Mouse (Mus musculus): ENCODE measurements around the gene Schip1. TPM values are rescaled to one million over a fixed set of nuclear protein-coding genes. Genes with fewer than 3 reads are reported as not detected.
A peak's percentile ranks its signal among the peaks of the same experiment; 100 is the strongest.

Schip1 gene
- 27.2 and 33.2 TPM in 2 replicates for polyA plus RNA-seq (2015; fragmentation: Nextera tagmentation; extraction: Ambion mirVana)

DNA sequence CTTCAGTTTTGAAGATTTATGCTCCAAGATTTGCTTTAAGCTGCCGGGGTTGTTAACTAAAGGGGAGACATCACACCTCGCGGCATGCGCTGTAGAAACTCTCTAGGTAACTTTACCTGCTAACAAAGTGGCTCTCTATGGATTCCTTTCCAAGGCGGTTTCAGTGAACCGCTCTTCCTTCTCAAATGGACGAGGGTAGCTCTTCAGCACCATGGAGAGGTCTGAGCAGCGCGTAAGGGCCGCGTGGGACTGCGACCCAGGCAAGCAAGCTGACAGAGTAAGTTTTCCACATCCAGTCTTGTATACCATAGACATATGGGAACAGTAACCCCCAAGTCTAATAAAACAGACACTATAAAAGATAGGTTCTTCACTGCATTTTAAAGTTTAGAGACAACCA, at the start of gene Schip1:
Gene Schip1 (plus strand): TSS at position 72 of the 400 bp plus-strand sequence.
- 24% methylated on average over 12 of the region's 12 CpGs for WGBS
- Histone ChIP-seq H3K4me1 (ENCODE audit: control insufficient read depth, insufficient read depth, low read length) (no peaks in the 10 kb centered on the region), H3K36me3 (ENCODE audit: control insufficient read depth, insufficient read depth, low read length) (no peaks in the 10 kb centered on the region), H3K4me2 (ENCODE audit: low read depth, low read length) (no peak within 1 kb of the TSS), H3K27me3 (ENCODE audit: control insufficient read depth, insufficient read depth, low read length) (no peaks in the 10 kb centered on the region), H3K4me3 (replicated peaks; ENCODE audit: low read length) (no peak within 1 kb of the TSS), H3K9ac (ENCODE audit: low read length) (no peak within 1 kb of the TSS), H3K9me3 (replicated peaks; ENCODE audit: control insufficient read depth, low read length) (no peaks in the 10 kb centered on the region), H3K27ac (ENCODE audit: low read length) (no peak within 1 kb of the TSS)
- no peak for ATAC-seq (ENCODE audit: insufficient read depth, low FRiP score)

DNA sequence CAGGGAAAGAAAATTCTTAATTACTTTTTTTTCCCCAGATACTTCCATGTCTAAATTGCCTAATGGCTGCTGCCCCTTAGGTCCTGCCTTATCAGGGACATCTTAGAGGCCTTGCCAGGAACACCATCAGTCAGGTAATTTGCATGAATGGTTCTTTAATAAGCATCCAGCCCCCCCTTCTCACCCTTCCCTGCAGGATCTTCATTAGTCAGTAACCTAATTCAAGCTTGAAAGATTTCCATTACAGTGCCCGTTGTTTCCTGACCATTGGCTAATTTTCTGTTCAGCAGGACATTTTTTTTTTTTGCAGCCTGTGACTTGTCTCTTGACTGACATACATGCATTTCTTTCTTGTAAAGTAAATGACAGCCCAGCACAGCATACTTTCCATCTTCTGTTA, 48.8 kb upstream of the Schip1 start:
- H3K9ac ChIP-seq (ENCODE audit: low read length) = no peak overlapping the region
- no peak for ATAC-seq (ENCODE audit: insufficient read depth, low FRiP score)
- H3K4me2 ChIP-seq (ENCODE audit: low read depth, low read length) = no peak overlapping the region
- H3K9me3 ChIP-seq (replicated peaks; ENCODE audit: control insufficient read depth, low read length) = no peaks in the 10 kb centered on the region
- H3K4me3 ChIP-seq (replicated peaks; ENCODE audit: low read length) = no peak overlapping the region
- H3K36me3 ChIP-seq (ENCODE audit: control insufficient read depth, insufficient read depth, low read length) = no peaks in the 10 kb centered on the region
- H3K27me3 ChIP-seq (ENCODE audit: control insufficient read depth, insufficient read depth, low read length) = no peaks in the 10 kb centered on the region
- H3K4me1 ChIP-seq (ENCODE audit: control insufficient read depth, insufficient read depth, low read length) = no peaks in the 10 kb centered on the region
- WGBS = 64% methylated on average over 1 of the region's 1 CpGs
- no peak overlapping the region for H3K27ac ChIP-seq (ENCODE audit: low read length)

DNA sequence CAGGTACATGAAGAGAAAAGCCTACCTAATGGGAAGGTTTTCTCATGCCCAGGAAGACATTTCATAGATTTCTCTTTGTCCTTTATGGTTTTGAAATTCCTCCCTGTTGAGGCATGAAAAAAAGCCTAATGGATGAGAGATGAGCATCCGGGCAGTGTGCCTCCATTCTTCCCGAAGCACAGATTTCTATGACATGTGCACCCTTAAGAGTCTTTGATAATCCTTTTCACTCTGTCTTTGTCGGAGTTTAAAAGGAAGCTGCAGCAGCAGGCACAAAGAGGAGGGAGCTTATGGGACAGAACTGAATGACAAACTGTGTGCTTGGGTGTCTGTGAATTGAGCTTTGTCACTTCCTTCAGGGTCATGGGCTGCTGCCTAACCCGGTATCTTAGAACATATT, 45.2 kb upstream of the Schip1 start:
- ATAC-seq (ENCODE audit: insufficient read depth, low FRiP score) = no peak
- 55% methylated on average over 4 of the region's 4 CpGs for WGBS
- no peak overlapping the region for H3K9ac ChIP-seq (ENCODE audit: low read length)

DNA sequence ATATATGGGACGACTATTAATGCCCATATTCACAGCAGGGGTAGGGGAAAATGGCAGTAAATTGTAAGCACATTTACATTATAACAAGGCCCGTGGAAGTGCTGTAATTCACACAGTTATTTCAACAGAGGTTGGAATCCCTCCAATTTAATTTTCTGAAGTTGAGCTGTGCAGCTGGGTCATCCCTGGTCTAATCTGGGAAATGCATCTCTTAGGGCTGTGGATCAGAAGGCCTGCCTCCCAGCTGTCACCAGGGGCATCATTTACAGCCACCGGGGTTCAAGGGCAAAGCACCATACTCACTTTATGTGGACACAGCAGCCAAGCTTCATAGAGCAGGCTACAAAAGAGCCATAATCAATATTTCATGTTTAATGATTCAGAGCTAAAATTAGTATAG, 28.5 kb upstream of the Schip1 start:
- no peaks in the 10 kb centered on the region for H3K9me3 ChIP-seq (replicated peaks; ENCODE audit: control insufficient read depth, low read length)
- 53% methylated on average over 3 of the region's 3 CpGs for WGBS
- no peaks in the 10 kb centered on the region for H3K27me3 ChIP-seq (ENCODE audit: control insufficient read depth, insufficient read depth, low read length)
- no peak overlapping the region for H3K4me3 ChIP-seq (replicated peaks; ENCODE audit: low read length)
- no peaks in the 10 kb centered on the region for H3K36me3 ChIP-seq (ENCODE audit: control insufficient read depth, insufficient read depth, low read length)
- ATAC-seq (ENCODE audit: insufficient read depth, low FRiP score) = no peak
- no peak overlapping the region for H3K27ac ChIP-seq (ENCODE audit: low read length)
- no peaks in the 10 kb centered on the region for H3K4me1 ChIP-seq (ENCODE audit: control insufficient read depth, insufficient read depth, low read length)
- no peak overlapping the region for H3K9ac ChIP-seq (ENCODE audit: low read length)
- H3K4me2 ChIP-seq (ENCODE audit: low read depth, low read length) = no peak overlapping the region

More for the DNA sequence above, 45.2 kb upstream of the Schip1 start:
- H3K27ac ChIP-seq (ENCODE audit: low read length) = no peak overlapping the region
- no peaks in the 10 kb centered on the region for H3K36me3 ChIP-seq (ENCODE audit: control insufficient read depth, insufficient read depth, low read length)
- no peaks in the 10 kb centered on the region for H3K4me1 ChIP-seq (ENCODE audit: control insufficient read depth, insufficient read depth, low read length)
- no peaks in the 10 kb centered on the region for H3K9me3 ChIP-seq (replicated peaks; ENCODE audit: control insufficient read depth, low read length)
- H3K4me2 ChIP-seq (ENCODE audit: low read depth, low read length) = no peak overlapping the region
- H3K27me3 ChIP-seq (ENCODE audit: control insufficient read depth, insufficient read depth, low read length) = no peaks in the 10 kb centered on the region
- H3K4me3 ChIP-seq (replicated peaks; ENCODE audit: low read length) = no peak overlapping the region

DNA sequence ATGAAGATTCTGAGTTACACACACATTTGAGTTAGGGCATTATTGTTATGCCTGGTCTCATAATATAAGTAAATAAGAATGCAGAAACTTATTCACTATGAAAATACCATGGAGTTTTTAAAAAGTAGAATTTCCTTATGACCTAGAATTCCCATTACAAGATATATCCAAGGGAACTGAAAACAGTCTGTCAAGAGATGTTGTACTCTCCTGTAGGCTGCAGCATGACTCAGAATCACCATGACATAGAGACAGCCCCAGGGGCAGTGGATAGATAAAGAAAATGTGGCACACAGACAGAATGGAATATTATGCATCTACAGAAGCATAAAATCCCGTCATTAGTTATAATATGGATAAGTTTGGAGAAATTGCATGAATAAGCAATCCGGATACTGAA, 21.7 kb upstream of the Schip1 start:
- H3K9ac ChIP-seq (ENCODE audit: low read length) = no peak overlapping the region
- ATAC-seq (ENCODE audit: insufficient read depth, low FRiP score) = no peak
- H3K4me2 ChIP-seq (ENCODE audit: low read depth, low read length) = no peak overlapping the region
- H3K4me3 ChIP-seq (replicated peaks; ENCODE audit: low read length) = no peak overlapping the region
- no peaks in the 10 kb centered on the region for H3K27me3 ChIP-seq (ENCODE audit: control insufficient read depth, insufficient read depth, low read length)
- no peaks in the 10 kb centered on the region for H3K4me1 ChIP-seq (ENCODE audit: control insufficient read depth, insufficient read depth, low read length)
- 84% methylated on average over 2 of the region's 2 CpGs for WGBS
- no peaks in the 10 kb centered on the region for H3K9me3 ChIP-seq (replicated peaks; ENCODE audit: control insufficient read depth, low read length)
- H3K27ac ChIP-seq (ENCODE audit: low read length) = no peak overlapping the region
- no peaks in the 10 kb centered on the region for H3K36me3 ChIP-seq (ENCODE audit: control insufficient read depth, insufficient read depth, low read length)

DNA sequence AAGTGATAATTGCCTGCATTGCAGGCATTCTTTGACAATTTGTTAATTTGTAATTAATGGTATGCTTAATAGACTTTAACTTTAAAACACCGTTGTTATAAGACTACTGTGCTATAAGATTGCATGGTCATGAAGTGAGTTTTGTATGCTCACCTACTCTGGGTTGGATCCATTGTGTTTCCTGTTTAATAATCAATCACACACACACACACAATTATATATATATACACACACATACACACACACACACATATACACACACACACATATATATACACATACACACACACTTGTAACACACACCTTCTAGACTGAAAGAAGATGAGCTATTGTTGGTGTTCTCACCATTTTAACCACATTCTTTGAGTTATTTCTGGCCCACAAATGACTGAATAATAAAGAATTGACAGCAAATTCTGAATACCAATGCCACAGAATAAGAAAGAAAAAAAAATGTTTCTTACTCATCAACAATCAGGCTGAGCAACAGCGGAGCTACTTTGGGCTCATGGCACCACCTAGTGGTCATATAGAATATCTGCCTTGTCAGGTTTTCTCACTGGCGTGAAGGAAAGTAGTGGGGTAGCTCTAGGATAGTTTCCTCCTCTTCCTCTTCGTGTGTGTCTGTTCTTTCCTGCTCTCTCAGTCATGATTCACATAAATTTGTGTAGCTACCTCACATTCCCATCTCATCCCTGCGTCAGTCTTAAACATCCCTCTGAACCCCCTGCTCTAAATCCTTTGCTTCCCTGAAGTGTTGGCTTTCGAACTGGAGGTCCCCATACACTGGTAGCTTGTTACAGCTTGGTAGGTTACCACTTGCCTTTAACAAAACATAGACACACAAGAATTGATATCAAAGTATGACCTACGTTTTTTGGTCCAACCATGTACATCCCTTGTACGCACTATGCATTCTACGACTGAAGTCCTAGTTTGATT, 18.9 kb upstream of the Schip1 start:
- no peak overlapping the region for H3K4me3 ChIP-seq (replicated peaks; ENCODE audit: low read length)
- no peaks in the 10 kb centered on the region for H3K36me3 ChIP-seq (ENCODE audit: control insufficient read depth, insufficient read depth, low read length)
- H3K27ac ChIP-seq (ENCODE audit: low read length) = no peak overlapping the region
- no peaks in the 10 kb centered on the region for H3K9me3 ChIP-seq (replicated peaks; ENCODE audit: control insufficient read depth, low read length)
- no peaks in the 10 kb centered on the region for H3K27me3 ChIP-seq (ENCODE audit: control insufficient read depth, insufficient read depth, low read length)
- ATAC-seq (ENCODE audit: insufficient read depth, low FRiP score) = no peak
- no peaks in the 10 kb centered on the region for H3K4me1 ChIP-seq (ENCODE audit: control insufficient read depth, insufficient read depth, low read length)
- H3K4me2 ChIP-seq (ENCODE audit: low read depth, low read length) = no peak overlapping the region
- 49% methylated on average over 9 of the region's 9 CpGs for WGBS
- no peak overlapping the region for H3K9ac ChIP-seq (ENCODE audit: low read length)

DNA sequence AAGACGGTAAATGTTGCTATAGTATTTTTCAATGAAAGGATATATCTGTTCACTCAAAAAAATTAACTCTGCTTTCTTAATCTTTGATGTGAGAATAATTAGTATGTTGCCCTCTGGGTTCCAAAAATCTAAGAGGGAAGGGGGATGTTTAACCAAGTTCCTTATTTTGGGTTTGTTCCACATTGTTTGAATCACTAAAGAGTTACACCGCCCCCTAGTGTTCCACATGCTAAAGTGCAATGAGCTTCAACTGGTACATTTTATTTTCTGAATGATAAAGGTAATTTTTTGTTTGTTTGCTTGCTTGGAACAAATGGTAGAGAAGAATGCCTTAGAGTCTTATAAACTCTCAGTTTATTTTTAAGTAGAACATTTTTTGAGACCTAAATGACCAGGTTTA, 11.1 kb upstream of the Schip1 start:
- WGBS = 48% methylated on average over 2 of the region's 2 CpGs

DNA sequence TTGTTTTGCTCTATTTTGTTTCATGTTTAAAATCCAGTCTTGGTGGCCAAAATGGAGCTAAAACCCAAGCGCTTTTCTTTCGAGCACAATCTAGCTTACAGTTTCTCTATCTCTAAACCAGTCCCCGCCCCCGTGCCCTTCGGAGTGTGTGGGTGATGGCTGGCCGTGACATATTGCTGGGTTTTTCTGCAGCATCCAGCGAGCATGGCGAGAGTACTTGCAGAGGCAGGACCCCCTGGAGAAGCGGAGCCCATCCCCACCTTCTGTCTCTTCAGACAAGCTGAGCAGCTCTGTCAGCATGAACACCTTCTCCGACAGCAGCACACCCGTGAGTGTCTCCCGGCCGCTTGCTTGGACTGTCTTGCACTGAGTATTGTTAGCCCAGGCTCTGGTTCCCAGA, 9.5 kb upstream of the Schip1 start:
- no peak overlapping the region for H3K27ac ChIP-seq (ENCODE audit: low read length)
- no peak overlapping the region for H3K4me2 ChIP-seq (ENCODE audit: low read depth, low read length)
- no peaks in the 10 kb centered on the region for H3K36me3 ChIP-seq (ENCODE audit: control insufficient read depth, insufficient read depth, low read length)
- ATAC-seq (ENCODE audit: insufficient read depth, low FRiP score) = no peak
- no peaks in the 10 kb centered on the region for H3K27me3 ChIP-seq (ENCODE audit: control insufficient read depth, insufficient read depth, low read length)
- no peak overlapping the region; the same call in 1 of the 2 replicates for H3K9ac ChIP-seq (ENCODE audit: low read length)
- H3K4me3 ChIP-seq (replicated peaks; ENCODE audit: low read length) = no peak overlapping the region
- WGBS = 53% methylated on average over 13 of the region's 13 CpGs
- no peaks in the 10 kb centered on the region for H3K9me3 ChIP-seq (replicated peaks; ENCODE audit: control insufficient read depth, low read length)
- no peaks in the 10 kb centered on the region for H3K4me1 ChIP-seq (ENCODE audit: control insufficient read depth, insufficient read depth, low read length)

More for the DNA sequence above, 11.1 kb upstream of the Schip1 start:
- Histone ChIP-seq H3K4me2 (ENCODE audit: low read depth, low read length) (no peak overlapping the region), H3K27ac (ENCODE audit: low read length) (no peak overlapping the region), H3K4me3 (replicated peaks; ENCODE audit: low read length) (no peak overlapping the region), H3K27me3 (ENCODE audit: control insufficient read depth, insufficient read depth, low read length) (no peaks in the 10 kb centered on the region), H3K9ac (ENCODE audit: low read length) (no peak overlapping the region), H3K4me1 (ENCODE audit: control insufficient read depth, insufficient read depth, low read length) (no peaks in the 10 kb centered on the region), H3K9me3 (replicated peaks; ENCODE audit: control insufficient read depth, low read length) (no peaks in the 10 kb centered on the region), H3K36me3 (ENCODE audit: control insufficient read depth, insufficient read depth, low read length) (no peaks in the 10 kb centered on the region)
- no peak for ATAC-seq (ENCODE audit: insufficient read depth, low FRiP score)

DNA sequence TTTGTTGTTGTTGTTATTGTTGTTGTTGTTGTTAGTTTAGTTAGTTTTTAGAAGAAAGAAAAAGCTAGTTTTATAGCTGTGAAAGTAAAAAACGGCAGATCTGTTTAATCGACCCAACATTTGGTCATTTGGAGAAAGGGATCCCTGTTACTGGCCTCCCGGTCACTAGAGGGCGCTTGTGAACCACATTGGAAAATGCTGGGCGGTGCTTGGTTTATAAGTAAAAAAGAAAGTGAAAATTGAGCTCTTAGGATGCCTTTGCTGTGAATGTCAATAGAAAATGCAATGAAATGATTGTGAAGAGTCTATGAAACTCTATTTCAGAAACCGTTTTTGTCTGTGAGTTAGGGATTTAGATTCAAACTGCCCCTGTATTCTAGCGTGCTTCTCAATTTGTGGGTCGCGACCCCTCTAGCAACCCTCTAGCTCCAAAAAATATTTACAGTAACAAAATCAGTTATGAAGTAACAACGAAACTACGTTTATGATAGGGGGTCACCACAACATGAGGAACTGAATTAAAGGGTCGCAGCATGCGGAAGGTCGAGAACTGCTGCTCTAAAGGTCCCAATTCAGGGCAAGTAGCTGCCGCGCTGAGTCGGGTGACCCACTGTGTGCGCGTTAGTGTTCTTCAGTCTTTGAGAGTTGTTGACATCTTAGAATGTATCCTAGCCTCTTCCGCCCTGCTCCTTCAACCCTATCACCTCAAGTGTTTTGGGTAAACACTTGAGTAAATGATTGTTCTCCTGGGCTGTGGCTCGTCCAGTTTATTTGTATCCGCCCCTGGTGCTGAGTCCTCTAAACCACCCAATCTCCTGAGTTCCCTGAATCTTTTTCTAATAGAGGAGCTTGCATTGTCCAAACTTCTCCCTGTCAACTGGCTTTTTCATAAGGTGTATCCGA, 8.0 kb upstream of the Schip1 start:
- H3K4me2 ChIP-seq (ENCODE audit: low read depth, low read length) = peak overlapping the region; percentile 44
- no peak for ATAC-seq (ENCODE audit: insufficient read depth, low FRiP score)
- peak overlapping the region; percentile 42 for H3K4me3 ChIP-seq (replicated peaks; ENCODE audit: low read length)
- 44% methylated on average over 23 of the region's 23 CpGs for WGBS
- H3K27me3 ChIP-seq (ENCODE audit: control insufficient read depth, insufficient read depth, low read length) = no peaks in the 10 kb centered on the region
- no peaks in the 10 kb centered on the region for H3K36me3 ChIP-seq (ENCODE audit: control insufficient read depth, insufficient read depth, low read length)
- H3K27ac ChIP-seq (ENCODE audit: low read length) = no peak overlapping the region
- H3K9me3 ChIP-seq (replicated peaks; ENCODE audit: control insufficient read depth, low read length) = no peaks in the 10 kb centered on the region
- H3K9ac ChIP-seq (ENCODE audit: low read length) = 0 out of 2 replicates have a peak overlapping the region, but pooled peaks have one; percentile 40
- no peaks in the 10 kb centered on the region for H3K4me1 ChIP-seq (ENCODE audit: control insufficient read depth, insufficient read depth, low read length)

Measured in stomach, embryonic 16.5 days (tissue).